Comparison of ENCODE assay signal across 24 mouse cellular contexts in the genomic region with DNA sequence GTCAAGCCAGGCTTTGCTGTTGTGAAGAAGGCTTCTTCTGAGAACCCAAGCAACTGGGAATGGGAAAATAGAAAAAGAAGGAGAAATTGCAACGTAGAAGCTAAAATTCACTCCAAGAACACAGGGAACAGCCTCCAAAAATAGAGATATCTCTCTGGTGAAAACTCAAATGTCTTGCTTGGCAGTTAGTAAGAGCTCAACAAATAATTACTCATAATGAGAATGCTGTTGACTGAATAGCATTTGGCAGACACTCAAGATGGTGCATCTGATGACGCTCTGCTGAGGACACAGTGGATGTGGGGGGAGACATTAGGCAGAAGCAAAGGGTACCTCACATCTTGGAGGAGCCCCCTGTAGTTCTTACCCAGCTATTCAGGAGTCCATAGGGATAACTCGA. TPM values are rescaled to one million over a fixed set of nuclear protein-coding genes. Genes with fewer than 3 reads are reported as not detected.
"Had no signal": no experiment of that assay in that cellular context is flagged by ENCODE, and none has a peak within 500 bp of the region (broad histone marks: within the 10 kb centered on the region; RNA-seq: fewer than 3 reads in every experiment).

No protein-coding gene starts in this region.

- H3K4me1 ChIP-seq: midbrain, embryonic 15.5 days; neural tube, embryonic 13.5 days had no signal

- DNase-seq: kidney, adult 18-20 months; kidney, adult 9 months; kidney, postnatal 14 days; kidney, postnatal 4 days; liver, postnatal 0 days; lung, embryonic 14.5 days; retina, postnatal 1 day; right cerebral cortex, postnatal 14 days; right cerebral cortex, postnatal 4 days; thymus, postnatal 25 days had no signal

- ATAC-seq: inflammation-experienced regulatory T-cells, adult 6 months; intestine, embryonic 16.5 days; liver, postnatal 0 days; lung, postnatal 0 days; midbrain, embryonic 15.5 days had no signal

- H3K9me3 ChIP-seq: midbrain, embryonic 12.5 days; midbrain, embryonic 15.5 days; neural tube, embryonic 13.5 days had no signal

- H3K27ac ChIP-seq: liver, embryonic 14.5 days; macrophage; midbrain, embryonic 12.5 days; midbrain, embryonic 15.5 days; neural tube, embryonic 13.5 days; stomach, postnatal 0 days had no signal

- H3K4me3 ChIP-seq: midbrain, embryonic 12.5 days; midbrain, embryonic 15.5 days; myocyte; neural tube, embryonic 13.5 days had no signal

- H3K36me3 ChIP-seq: midbrain, embryonic 12.5 days; midbrain, embryonic 15.5 days; neural tube, embryonic 13.5 days had no signal

- H3K9ac ChIP-seq: liver, embryonic 14.5 days; liver, postnatal 0 days; lung, embryonic 14.5 days; midbrain, embryonic 12.5 days; midbrain, embryonic 15.5 days; neural tube, embryonic 13.5 days had no signal

- H3K4me2 ChIP-seq: lung, embryonic 14.5 days; midbrain, embryonic 12.5 days; midbrain, embryonic 15.5 days; neural tube, embryonic 13.5 days had no signal

- H3K27me3 ChIP-seq: midbrain, embryonic 12.5 days; midbrain, embryonic 15.5 days; neural tube, embryonic 13.5 days had no signal

RNA-seq across cellular contexts. Expression of a gene that starts 10.0 kb away (rescaled TPM):
- total RNA-seq: monocyte, adult 5-6 weeks; neutrophil, adult 5-6 weeks had no signal
- polyA plus RNA-seq: inflammation-experienced regulatory T-cells, adult 6 months; limb, embryonic 11.5 days; liver, adult 2 months; lung, embryonic 14.5 days; midbrain, embryonic 12.5 days; midbrain, embryonic 15.5 days; myocyte had no signal
